Mouse (Mus musculus) lung, postnatal 36 days (tissue): Measurements from ENCODE around the gene Magi2.
"Not testable (repeated sequence)": the region's sequence is repeated elsewhere in the genome, so short reads cannot be mapped to it uniquely, and the experiment has no call there.

Source experiments
- DNase-seq: peaks from one replicate; pipeline ENCODE4 v3.0.0; 2022; ENCODE audit warnings: mixed read lengths

The Magi2 gene

DNA sequence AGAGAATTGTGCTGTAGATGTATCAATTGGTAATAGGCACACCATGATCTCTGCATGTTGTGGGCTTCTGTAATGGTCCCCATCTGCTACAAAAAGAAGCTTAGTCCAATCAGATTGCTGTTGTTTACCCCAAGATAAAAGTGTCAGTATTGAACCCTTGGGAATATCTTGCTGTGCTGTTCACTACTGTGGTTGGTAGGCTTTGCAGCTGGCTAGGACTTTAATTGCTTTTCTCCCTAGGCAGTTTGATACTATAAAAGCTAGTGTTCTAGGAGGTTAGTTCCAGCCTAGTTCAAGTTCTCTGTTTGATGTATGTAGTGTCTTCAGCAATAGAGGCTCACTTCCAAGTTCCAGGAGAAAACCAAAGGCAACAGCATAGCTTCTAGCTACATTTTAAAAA is 1188.5 kb downstream of the Magi2 start:
- no peak for DNase-seq

DNA sequence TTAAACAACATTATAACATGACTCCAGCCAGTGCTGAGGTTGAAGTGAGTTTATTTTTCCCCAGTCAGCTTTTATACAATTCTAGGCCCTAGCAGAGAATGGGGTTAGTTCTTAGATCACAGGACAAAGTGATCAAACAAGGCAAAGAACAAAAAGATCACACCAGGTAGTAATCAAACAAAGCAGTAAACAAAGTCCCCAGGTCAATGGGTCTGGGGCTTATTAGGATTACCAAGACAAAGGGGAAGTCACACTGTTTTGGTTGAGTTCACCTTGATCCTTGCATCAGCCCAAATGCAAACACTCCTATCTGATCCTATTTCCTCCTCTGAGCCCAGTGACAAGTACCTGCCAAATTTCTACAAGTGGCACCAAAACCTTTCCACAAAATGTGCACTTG is 1190.5 kb downstream of the Magi2 start:
- no peak for DNase-seq

DNA sequence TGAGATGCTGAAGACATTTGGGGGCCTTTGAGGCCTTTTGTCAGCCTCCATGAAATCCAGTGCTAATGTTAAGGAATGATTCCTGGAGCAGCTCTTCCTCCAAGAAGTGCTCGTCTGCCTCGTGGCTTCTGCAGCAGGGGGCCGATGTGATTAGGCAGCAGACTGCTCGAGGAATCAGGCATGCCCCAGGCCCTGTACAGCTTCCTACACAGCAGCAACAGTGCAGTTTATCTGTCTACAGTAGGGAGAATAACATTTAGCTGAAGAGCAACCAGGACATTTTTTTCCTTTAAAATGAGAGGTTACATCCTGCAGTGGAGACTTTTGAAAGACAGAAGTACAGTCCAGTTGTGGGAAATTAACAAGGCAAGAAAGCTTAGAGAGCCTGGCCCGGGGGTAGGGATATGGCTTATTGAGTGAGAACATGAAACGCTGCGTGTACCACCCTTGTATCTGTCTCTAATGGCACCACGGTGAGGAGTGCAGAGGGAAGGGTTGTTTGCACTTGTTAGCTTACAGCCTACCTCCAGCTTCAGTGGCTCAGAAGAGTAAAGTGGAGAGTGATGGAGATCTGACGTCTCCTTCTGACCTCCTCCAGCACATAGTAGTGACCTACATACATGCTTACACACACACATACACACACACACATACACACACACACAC is 1205.4 kb downstream of the Magi2 start:
- no peak for DNase-seq

DNA sequence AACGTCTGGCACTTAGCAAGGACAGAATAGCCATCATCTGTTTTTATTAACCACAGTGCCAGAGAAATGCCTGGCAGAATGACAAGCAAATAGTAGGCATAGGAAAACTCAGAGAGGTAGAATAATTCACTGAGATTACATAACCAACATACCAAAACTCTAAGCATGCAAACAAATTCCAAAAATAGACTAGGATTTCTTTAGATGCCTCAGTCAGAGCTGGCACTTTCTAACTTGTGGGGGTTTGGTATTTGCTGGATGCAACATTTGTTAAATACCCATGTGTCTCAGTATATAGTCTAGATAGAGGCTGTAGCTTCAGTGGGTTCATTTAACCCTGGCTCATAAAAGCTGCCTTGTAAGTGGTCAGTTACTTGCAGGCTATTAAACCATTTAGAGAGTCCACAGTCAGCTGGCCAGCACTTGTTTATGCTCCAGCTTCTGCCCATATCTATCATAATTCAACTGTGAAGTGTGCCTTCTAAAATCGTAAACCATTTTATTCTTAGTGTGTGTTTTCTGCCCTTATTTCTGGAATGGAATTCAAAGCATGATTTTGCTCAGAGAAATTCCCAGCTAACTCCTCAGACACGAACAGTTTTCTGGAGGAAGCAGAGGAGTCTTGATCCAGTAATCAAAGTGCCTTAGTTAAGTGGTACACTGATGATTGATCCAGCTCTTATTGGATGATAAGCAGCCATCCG is 1219.8 kb downstream of the Magi2 start:
- peak; percentile 44 for DNase-seq

DNA sequence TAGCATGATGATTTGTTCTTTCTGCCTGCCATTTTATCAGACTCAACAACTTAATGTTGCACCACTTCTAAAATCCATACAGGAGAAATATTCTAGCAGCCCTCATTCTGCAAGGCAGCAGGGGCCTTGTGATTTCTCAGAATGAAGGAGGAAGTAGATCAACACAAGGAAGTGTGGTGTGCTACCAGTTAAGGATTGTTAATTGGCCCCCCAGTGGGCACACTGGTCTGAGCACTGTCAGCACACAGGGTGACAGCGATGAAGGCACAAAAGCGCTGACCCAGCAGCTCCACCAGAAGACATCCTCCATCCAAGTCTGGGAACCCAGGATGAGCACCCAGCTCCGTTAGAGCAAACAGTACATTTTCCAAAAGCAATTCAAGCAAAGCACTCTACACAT is 1229.3 kb downstream of the Magi2 start:
- peak; percentile 10 for DNase-seq

DNA sequence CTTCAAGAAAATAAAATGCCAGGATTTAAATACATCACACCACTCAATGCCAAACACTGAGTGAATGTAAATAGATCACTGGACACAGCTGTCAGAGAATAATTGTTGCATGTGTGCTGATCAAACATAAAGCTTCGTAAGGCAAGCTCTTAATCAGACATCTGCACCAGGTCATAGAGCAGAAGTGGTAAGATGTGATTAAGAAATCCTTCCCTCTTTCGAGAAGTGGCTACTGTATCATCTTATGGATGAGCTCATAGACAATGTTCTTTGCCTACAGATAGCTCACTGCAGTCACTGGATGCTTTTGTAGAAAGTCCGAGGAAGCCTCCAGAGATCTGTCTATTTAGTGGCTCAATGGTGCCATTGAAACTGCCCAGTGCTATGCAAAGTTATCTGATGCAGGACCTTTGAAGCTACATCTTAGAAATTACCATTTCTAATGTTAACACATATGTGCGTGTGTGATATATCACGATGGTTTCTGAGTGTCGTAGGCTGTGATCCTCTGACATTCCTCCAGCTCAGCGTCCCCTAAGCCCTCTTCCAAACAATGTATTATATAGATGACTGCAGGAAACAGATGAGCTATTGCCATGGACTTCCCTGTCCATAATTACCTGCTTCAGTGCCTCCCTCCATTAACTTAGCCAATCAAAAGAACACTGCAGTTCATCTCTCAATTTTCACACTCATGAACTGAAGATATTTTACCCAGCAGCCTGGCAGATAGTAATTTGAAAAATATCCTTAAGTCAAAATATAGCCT is 1231.1 kb downstream of the Magi2 start:
- DNase-seq, result no peak

DNA sequence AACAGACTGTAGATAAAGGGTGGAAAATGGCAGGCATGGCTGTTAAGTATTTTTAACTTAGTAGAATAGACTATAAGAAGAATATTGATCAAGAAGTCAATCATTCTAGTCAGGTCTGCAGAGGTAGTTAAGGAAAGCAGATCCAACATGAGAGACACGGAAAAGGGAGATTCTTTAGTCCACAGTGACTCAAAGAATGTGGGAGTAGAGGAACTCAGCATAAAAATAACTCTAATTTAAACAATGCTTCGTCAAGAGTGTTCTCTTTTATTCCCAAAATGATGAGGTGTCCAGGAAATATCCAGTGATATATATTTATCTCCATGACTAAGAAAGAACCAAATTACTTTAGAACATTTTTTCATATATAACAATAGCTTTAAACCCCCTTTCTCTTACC is 1234.9 kb downstream of the Magi2 start:
- DNase-seq, result no peak

DNA sequence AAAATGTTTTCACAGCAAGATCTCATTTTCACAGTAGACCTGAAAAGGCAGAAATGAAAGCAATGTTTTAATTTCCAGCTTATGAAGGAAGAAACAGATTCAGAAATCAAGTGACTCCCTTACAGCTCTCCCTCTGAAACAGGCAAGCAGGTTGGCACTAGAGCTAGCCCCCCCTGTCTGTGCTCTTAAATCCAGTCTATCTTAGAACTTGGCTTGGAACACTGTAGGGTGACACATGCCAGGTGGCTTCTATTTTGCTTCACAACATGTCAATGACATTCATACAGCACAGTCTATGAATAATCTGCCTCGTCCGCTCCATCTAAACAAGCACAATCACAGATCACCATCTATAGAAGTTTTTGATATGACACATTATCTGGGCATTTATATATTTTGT is 1235.5 kb downstream of the Magi2 start:
- DNase-seq, result no peak

DNA sequence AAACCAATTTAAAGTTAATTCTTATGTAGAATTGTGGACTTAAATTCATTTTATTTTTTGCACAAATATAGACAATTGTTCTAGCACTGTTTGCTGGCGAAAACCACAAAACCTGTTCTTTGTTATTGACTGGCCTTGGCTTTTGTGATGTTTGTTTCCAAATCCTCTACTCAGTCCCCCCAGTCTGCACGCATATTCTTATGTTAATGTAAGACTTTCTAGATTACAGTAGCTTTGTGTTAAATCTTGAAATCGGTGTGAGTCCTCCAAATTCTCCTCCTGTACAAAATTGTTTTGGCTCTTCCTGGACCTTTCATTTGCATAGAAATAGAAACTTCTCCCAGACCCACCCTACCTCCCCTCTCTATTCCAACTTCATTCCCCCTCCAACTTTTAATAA is 1242.9 kb downstream of the Magi2 start:
- DNase-seq, result no peak

DNA sequence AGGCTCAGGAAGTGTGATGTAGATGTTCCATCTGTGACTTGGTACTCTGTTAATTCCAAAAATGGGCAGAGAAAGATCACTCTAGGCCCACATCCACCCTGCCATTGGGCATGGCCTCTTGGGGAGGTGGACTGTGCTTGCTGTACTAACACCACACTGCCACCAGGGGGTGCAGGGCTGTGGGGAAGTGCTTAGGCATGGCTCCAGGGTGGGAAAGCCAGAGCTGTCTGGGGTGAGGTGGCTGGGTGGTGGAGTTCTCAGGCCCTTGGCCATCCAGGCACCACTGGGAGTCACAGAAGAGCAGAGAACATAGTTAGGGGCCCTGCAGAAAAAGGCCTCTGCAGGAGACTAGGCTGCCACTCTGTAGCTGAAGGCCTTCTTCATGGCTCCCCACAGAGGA is 1243.6 kb downstream of the Magi2 start:
- peak; percentile 38 for DNase-seq

DNA sequence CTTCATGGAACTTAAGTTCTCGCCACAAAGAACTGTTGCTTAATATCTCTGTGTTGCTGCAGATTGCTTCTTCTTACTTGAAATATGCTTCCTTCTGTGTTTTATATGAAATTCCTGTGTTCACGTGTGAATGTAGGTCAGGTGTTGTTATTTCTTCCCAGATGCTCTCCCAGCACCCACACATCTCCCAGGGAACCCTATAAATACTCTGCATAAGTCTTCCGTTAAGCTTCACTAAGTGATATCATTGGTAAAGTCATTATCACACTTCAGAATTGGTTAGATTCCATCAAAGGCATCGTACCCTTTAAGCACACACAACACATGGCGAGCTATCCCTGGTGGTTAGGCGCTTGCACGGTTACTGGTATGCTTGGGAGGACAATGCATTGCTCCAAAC is 1257.7 kb downstream of the Magi2 start:
- DNase-seq, result no peak

DNA sequence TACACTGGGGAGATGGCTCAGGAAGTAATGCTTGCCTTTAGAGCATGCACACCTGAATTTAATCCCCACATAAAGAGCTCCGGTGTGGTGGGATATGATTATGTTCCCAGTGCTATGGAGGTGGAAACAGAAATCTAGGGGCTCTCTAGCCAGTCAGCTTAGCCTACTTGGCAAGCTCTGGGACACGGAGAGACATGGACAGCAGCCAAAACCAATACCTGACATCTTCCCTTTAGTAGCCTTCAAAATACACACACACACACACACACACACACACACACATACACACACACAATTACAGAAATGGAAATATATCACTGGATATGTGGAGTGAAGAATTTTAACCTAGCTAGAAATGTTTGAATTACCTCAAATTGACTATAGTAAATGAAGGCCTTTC is 1265.1 kb downstream of the Magi2 start:
- no peak for DNase-seq

DNA sequence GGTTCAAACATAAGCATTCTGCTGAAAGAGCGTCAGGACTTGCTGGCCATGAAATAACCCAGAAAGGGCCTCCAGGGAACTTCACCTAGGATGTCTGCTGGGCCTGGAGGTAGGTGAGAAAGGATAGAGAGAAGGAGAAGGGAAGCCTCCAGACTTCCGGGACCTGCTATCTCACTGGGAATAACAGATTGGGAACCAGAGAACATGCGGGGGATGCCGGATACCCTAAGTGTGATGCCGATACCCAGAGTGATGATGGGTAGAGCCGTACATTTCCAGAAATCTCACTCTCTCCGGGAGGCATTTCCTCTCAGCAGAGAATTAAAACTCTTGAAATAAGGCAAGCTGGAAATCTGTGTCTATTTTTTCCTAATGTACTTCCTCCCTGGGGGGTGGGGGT is 1265.8 kb downstream of the Magi2 start:
- DNase-seq, result no peak

DNA sequence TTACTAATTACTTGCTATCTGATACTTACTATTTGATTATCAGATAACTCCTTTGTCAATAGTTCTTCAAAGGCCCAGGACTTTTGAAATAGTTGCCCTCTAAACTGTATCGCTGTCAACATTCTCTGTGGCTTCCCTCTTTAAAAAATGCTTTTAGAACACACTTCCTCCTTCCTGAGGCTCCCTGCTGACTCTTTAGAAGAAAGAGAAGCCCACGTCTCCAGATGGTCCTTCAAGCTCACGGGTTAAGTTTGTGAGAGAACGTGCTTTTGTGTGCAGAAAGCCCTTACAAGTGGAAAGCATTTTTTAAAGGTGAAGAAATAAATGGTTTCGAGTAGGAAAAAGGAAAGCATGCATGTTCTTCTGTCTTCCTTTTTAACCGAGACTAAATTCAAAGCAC is 1267.2 kb downstream of the Magi2 start:
- no peak for DNase-seq

DNA sequence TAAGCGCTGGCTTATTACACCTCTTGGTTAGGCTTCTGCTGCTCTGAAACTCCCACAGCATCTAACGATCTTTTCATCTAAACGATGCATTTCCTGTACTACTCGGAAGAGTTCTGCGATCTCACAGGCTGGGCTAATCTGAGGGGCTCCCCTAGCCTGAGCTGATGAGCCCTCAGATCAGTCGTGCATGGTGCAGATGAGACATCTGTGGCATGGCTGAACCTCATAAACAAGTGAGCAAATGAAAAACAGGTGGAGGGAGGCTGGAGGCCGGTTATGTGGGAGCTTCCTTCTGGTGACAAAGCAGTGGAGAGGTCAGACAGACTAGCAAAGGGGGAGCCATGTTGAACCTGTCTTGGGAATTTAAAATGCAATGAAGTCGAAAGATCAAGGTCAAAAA is 1270.1 kb downstream of the Magi2 start:
- DNase-seq, result no peak

DNA sequence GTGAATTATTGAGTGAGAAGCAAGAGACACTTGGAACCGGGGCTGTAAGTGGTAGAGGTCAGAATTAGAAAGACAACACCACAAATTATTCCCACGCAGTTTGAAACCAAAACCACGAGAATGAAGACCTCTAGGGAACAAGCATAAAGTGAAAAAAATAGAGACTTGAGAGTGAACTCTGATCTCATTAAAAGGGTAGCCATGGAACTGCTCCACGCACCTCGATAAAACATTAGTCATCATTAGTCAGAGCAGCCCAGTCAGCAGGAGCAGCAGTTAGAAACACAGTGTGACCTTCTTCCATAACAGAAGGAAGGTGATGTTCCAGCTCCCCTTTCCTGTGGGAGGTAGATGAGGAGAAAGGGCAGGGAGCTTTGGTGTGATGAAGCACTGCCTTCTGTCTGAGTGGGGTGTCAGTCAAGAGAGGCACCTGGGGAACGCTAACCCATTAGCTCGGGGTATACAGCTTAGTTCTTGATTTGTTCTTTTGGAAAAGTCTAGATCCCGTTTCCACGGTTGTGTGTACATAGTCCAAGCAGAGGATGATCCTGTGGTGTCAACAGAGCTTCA is 1272.3 kb downstream of the Magi2 start:
- DNase-seq, result no peak

DNA sequence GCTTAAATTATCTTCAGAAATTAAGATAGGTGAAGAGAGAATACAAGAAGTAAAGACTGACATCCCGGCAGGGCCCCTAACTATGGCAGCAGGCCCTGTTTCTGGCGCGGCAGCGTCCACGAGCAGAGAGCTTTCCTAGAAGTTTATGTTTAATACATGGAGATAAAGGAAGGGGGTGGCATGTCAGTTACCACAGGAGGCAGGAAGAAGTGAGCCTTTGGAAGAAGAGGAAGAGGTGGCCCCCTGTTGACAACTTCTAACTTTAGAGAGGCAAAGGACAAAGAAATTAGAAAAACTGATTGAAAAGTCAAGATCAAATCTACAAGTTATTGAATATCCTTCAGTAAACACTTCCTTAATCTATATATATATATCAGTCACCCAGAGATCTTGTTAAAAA is 1281.8 kb downstream of the Magi2 start:
- DNase-seq, result no peak

DNA sequence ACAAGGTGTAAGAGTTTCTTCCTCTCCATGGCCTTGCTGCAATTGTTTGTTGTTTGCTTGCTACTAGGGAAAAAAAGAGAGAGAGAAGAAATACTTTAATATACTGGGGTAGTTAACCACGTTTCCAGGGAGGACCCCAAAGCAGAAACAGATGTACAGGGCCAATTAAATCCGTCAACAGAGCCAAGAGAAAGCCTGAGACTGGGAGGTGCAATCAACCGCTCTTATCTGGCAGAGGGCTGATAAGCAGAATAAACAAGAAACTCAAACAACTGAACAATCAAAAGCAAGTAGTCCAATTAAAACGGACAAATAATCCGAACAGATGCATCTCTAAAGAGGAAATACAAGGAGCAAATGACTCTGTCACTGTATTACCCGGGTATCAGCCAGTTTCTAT is 1282.8 kb downstream of the Magi2 start:
- DNase-seq, result no peak

DNA sequence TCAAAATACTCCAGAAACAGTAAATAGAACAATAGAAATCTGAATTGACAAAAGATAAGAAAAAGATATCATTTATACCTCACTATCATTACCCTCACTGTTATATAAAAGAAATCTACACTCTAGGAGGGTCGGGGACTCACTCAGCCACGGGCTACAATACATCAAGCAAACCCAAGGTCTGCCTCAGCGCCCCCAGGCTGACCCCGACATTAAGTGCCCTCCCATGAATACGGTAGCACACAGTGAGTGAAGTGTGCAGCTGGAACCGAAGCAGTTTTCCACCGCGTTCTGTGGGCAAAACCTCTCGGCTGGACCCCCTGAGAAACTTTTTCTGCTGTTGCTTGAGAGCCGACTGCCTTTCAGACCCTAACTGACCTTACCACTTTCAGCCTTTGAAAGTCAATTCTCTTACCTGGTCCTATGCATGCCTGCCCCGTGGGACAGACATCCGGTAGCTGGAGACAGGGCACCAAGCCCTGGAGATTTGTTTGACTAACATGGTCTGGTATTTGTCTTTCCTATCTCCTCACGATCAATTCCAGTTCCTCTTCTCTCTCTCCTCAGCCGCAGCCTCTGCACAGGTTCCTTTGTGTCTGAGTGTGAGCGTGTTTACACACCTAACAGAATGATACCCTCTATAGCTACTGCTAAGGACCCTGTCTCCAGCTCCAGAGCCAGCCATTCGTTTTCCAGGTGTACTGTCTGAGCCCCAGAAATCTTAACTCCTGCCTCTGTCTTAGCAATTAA is 1285.7 kb downstream of the Magi2 start:
- DNase-seq, result no peak

DNA sequence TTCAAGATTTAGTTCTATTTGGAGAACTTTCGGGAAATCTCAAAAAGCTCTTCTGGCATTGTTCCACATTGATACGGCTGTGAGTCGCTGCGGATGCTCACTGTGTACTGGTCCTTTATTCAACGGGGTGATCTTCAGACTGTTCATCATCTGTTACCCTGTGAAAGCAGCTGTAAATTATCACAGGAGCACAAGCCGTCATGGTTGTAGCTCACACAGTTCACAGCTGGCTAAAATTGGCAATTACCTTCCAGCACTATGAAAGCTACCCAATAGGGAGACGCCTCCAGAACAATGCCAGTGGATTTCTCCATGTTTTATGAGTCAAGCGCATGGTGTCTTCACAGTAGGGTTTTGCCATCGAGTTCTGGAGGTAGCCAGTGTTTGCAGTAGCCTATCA is 1294.8 kb downstream of the Magi2 start:
- DNase-seq, result no peak

DNA sequence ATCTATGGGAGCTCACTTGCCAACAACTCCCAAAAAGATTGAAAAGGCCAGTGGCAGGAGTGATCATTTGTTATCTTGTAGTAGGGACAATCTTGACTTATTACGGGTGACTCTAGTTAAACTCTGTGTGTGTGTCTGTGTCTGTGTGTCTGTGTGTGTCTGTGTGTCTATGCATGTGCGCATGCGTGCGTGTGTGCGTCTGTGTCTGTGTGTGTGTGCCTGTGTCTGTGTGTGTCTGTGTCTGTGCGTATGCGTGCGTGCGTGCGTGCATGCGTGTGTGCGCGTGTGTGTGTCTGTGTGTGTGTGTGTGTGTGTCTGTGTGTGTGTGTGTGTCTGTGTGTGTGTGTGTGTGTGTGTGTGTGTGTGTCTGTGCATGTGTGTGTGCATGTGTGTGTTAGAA is 1295.2 kb downstream of the Magi2 start:
- DNase-seq, result no peak

DNA sequence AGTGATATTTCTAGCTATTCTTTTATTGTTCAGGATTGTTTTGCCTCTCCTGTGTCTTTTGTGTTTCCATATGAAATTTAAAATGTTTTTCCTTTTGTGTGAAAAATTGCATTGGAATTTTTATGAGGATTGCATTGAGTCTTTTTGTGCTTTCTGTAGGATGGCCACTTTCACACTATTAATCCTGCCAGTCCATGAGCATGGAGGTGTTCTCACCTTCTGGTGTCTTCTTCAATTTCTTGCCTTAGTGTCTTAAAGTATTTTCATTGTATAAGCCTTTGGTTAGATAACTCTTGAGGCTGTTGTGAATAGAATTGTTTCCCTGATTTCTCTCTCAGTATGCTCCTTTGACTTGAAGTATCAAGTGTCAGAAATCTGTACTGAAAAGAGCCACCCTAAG is 1296.9 kb downstream of the Magi2 start:
- DNase-seq, result no peak

DNA sequence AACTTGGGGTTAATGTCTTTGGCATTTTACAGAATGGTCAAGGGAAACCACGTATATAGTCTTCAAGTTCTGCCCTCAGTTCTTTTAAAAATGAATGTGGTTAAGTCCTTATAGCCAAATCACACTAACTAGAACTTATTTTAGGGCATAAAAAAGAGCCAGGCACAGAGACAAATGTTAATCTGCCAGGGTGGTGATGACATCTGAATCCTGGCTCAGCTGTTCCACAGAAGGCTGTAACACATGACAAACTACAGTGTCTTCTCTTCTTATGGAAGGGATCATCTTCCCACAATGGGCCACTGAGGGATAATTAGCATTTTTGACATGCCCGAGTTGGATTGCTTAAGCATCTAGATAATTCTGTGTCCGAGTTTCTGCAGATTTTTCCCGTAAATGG is 1299.8 kb downstream of the Magi2 start:
- not testable (repeated sequence) for DNase-seq
